Mouse (Mus musculus) myocyte (in vitro differentiated cells): ENCODE results near the gene Hc.

Experiments
- E2F4 ChIP-seq: IDR thresholded peaks from one replicate; pipeline ENCODE4 v1.6.1; 2011; ENCODE audit warnings: mild to moderate bottlenecking, control low read depth, moderate library complexity; ENCODE audit not compliant: insufficient read depth
- MYOD1 ChIP-seq, 3 experiments: IDR thresholded peaks; one replicate each; pipeline ENCODE4 v1.6.1; 2011; ENCODE audit warnings: control low read depth in 2 of 3, low read depth in 2 of 3, mild to moderate bottlenecking in 2 of 3, moderate library complexity in 1 of 3; ENCODE audit not compliant: insufficient read length in 2 of 3, control insufficient read depth in 1 of 3
- MYOG ChIP-seq, 3 experiments: IDR thresholded peaks; one replicate each; pipeline ENCODE4 v1.6.1; 2011; ENCODE audit warnings: control low read depth in 2 of 3, low read depth in 2 of 3, mild to moderate bottlenecking in 2 of 3; ENCODE audit not compliant: insufficient read length in 2 of 3, control insufficient read depth in 1 of 3, insufficient read depth in 1 of 3
- POLR2A ChIP-seq: IDR thresholded peaks from one replicate; pipeline ENCODE4 v1.6.1; 2011; ENCODE audit warnings: low read depth, mild to moderate bottlenecking, control low read depth, moderate library complexity; ENCODE audit not compliant: insufficient read length
- SRF ChIP-seq: IDR thresholded peaks from one replicate; pipeline ENCODE4 v1.6.1; 2011; ENCODE audit warnings: low read depth; ENCODE audit not compliant: control insufficient read depth, insufficient read length
- TCF12 ChIP-seq: IDR thresholded peaks from one replicate; pipeline ENCODE4 v1.6.1; 2011; ENCODE audit warnings: mild to moderate bottlenecking, control low read depth; ENCODE audit not compliant: poor library complexity, insufficient read depth, severe bottlenecking
- USF1 ChIP-seq: IDR thresholded peaks from one replicate; pipeline ENCODE4 v1.6.1; 2011; ENCODE audit warnings: low read depth, mild to moderate bottlenecking, control low read depth, moderate library complexity

DNA sequence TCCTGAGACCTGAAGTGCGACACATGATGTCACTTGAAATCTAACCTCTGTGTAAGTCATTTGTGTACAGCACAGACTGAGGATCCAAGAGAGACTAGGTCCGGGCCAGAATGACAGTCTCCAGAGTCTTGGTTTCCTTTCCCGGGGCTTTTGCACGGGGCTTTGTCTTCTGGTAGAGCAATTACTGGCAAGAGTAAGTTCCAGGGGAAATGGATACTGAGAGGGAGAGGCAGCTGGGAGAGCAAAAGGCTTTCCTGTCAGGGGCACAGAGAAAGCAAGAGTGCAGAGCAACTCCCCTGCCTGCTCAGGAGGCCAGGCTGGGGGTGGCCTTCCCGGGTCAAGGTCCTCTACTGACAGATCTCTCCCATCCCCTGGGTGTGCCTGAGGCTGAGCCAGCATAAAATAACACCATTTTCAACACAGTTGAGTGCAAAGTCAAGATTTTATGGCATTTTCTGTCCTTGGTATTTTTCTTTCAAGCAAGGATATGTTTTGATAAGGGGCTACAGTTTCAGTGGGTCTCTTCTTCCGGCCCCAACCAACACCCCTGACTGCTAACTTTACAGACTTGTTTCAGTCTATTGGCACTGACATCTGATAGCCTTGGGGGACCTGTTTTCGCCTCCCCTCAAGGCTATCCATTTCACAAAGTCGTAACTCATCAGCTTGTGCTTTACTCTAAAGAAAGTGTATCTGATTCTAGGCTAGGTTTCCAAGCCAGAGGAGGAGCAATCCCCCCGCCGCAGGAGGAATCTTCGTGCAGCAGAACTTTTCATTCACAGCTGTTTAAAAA lies 78.1 kb downstream of the Hc start:
- no peak for TF ChIP-seq POLR2A
- TF ChIP-seq MYOG (IDR thresholded peaks at IDR 0.05; ENCODE audit: control insufficient read depth in 1 of 3, insufficient read depth in 1 of 3, insufficient read length in 2 of 3, low read depth in 2 of 3) = no peak
- no peak for TF ChIP-seq SRF
- no peak for TF ChIP-seq MYOD1 (IDR thresholded peaks at IDR 0.05; ENCODE audit: control insufficient read depth in 1 of 3, insufficient read length in 2 of 3, low read depth in 2 of 3)
- TF ChIP-seq E2F4 = no peak
- TF ChIP-seq TCF12 = no peak
- no peak for TF ChIP-seq USF1
